8 mouse cellular contexts compared by ENCODE assay signal in the genomic region with DNA sequence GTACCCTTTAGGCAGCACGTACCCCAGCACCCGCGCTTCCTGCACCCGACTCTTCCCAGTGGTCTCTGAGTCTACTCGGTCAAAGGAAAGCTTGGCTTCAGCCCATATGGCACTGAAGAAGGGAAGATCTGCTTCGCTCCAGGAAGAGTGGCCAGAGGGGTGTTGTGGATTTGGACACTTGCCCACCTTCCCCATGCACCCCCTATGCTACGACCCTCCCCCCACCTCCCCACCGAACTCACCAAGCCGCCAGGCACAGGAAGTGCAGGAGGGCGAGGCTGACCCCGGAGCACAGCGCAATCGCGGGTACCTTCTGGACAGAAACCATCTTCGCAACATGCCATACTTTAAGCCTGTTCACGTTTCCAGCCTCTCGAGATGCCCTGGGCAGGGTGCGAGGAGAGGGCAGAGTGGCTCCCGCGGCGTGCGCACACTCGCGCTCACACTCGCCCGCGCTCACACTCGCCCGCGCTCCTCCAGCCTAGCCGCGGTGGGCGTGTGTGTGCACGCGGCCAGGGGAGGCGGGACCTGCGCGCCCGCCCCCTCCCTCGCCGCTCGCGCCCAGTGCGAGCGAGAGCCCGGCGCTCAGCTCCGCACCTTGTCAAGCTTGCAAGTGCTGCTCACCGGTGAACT. TPM values are rescaled to one million over a fixed set of nuclear protein-coding genes. Genes with fewer than 3 reads are reported as not detected.
A peak's percentile ranks its signal among the peaks of the same experiment; 100 is the strongest.
DNase-seq lines count a peak whose midpoint lies in the region; ATAC-seq lines count a peak whose summit lies in the region.

A gene (plus strand): TSS at position 632 of the 633 bp plus-strand sequence.

- H3K27me3 ChIP-seq in forebrain, embryonic 10.5 days (ENCODE audit: poor library complexity, severe bottlenecking), result peaks cover 45% of the 10 kb centered on the region
- H3K27me3 ChIP-seq in hindbrain, embryonic 15.5 days, result 0 out of 2 replicates have a peak, but pooled peaks cover 6% of the 10 kb centered on the region
- peaks cover 51% of the 10 kb centered on the region for H3K27me3 ChIP-seq in midbrain, embryonic 10.5 days (ENCODE audit: low read depth, poor library complexity, severe bottlenecking)
- H3K27me3 ChIP-seq in stomach, embryonic 15.5 days (replicated peaks), result peaks cover 20% of the 10 kb centered on the region; the same call in 1 of the 2 replicates

- intact Hi-C loops in left cerebral cortex, postnatal 4 days (cut with DNase I), result no loop called here

- no peaks in the 10 kb centered on the region for H3K9me3 ChIP-seq in forebrain, embryonic 10.5 days
- H3K9me3 ChIP-seq in hindbrain, embryonic 15.5 days, result no peaks in the 10 kb centered on the region
- no peaks in the 10 kb centered on the region for H3K9me3 ChIP-seq in midbrain, embryonic 10.5 days (replicated peaks)
- no peaks in the 10 kb centered on the region for H3K9me3 ChIP-seq in stomach, embryonic 15.5 days

- H3K4me1 ChIP-seq in forebrain, embryonic 10.5 days, result peaks cover 22% of the 10 kb centered on the region
- peaks cover 17% of the 10 kb centered on the region for H3K4me1 ChIP-seq in hindbrain, embryonic 15.5 days (replicated peaks)
- peaks cover 19% of the 10 kb centered on the region for H3K4me1 ChIP-seq in midbrain, embryonic 10.5 days
- peaks cover 7% of the 10 kb centered on the region; the same call in 1 of the 2 replicates for H3K4me1 ChIP-seq in stomach, embryonic 15.5 days

- DNase-seq in 3134 (ENCODE audit: extremely low read depth, insufficient read length, low spot score), result peak; percentile 1
- DNase-seq in brain, adult 2 months (ENCODE audit: low read depth, low spot score), result peak; percentile 73
- peak; percentile 39 for DNase-seq in forebrain, embryonic 10.5 days (ENCODE audit: extremely low spot score, low spot score)
- DNase-seq in left cerebral cortex, postnatal 4 days, result peak; percentile 50
- DNase-seq in midbrain, embryonic 10.5 days (ENCODE audit: low spot score), result peak; percentile 56

- WGBS in forebrain, embryonic 10.5 days, result under 1% methylated on average over 49 of the region's 49 CpGs
- under 1% methylated on average over 43 of the region's 49 CpGs for WGBS in hindbrain, embryonic 15.5 days
- under 1% methylated on average over 43 of the region's 49 CpGs for WGBS in midbrain, embryonic 10.5 days
- WGBS in stomach, embryonic 15.5 days, result under 1% methylated on average over 49 of the region's 49 CpGs

- H3K27ac ChIP-seq in forebrain, embryonic 10.5 days, result peak within 1 kb of the TSS; percentile 68
- peak within 1 kb of the TSS; percentile 26; the same call in 1 of the 2 replicates for H3K27ac ChIP-seq in hindbrain, embryonic 15.5 days (replicated peaks)
- H3K27ac ChIP-seq in midbrain, embryonic 10.5 days (replicated peaks), result peak within 1 kb of the TSS; percentile 55
- no peak within 1 kb of the TSS for H3K27ac ChIP-seq in stomach, embryonic 15.5 days

- peak within 1 kb of the TSS; percentile 67 for H3K4me3 ChIP-seq in forebrain, embryonic 10.5 days
- peak within 1 kb of the TSS; percentile 74 for H3K4me3 ChIP-seq in hindbrain, embryonic 15.5 days
- peak within 1 kb of the TSS; percentile 72 for H3K4me3 ChIP-seq in midbrain, embryonic 10.5 days
- peak within 1 kb of the TSS; percentile 53 for H3K4me3 ChIP-seq in stomach, embryonic 15.5 days (replicated peaks)

- H3K4me2 ChIP-seq in hindbrain, embryonic 15.5 days, result peak within 1 kb of the TSS; percentile 89
- H3K4me2 ChIP-seq in stomach, embryonic 15.5 days, result peak within 1 kb of the TSS; percentile 96

- peak within 1 kb of the TSS; percentile 61 for H3K9ac ChIP-seq in hindbrain, embryonic 15.5 days
- no peak within 1 kb of the TSS for H3K9ac ChIP-seq in stomach, embryonic 15.5 days

- peak; percentile 95 for ATAC-seq in hindbrain, embryonic 15.5 days (ENCODE audit: low FRiP score, low read depth)
- ATAC-seq in stomach, embryonic 15.5 days (ENCODE audit: insufficient read depth, low FRiP score, low read depth), result peak; percentile 89
- ATAC-seq in monocyte, adult 5-6 weeks (replicated peaks; ENCODE audit: insufficient number of reproducible peaks, low FRiP score, low TSS enrichment, poor library complexity, severe bottlenecking), result no peak

- no peaks in the 10 kb centered on the region for H3K36me3 ChIP-seq in forebrain, embryonic 10.5 days (replicated peaks)
- H3K36me3 ChIP-seq in hindbrain, embryonic 15.5 days, result no peaks in the 10 kb centered on the region
- no peaks in the 10 kb centered on the region for H3K36me3 ChIP-seq in midbrain, embryonic 10.5 days
- H3K36me3 ChIP-seq in stomach, embryonic 15.5 days, result no peaks in the 10 kb centered on the region

RNA-seq across cellular contexts. Expression of the gene that starts here (rescaled TPM):
- 0.15 and 0.25 TPM in 2 replicates for polyA plus RNA-seq in forebrain, embryonic 10.5 days (2016; fragmentation: Nextera tagmentation; extraction: Ambion mirVana)
- 31.5 and 32.0 TPM in 2 replicates for polyA plus RNA-seq in hindbrain, embryonic 15.5 days (2015; fragmentation: Nextera tagmentation; extraction: Ambion mirVana)
- 10 to 100 TPM; 47.5 to 52.3 TPM for total RNA-seq in left cerebral cortex, postnatal 4 days (2021)
- 0.16 and 0.29 TPM in 2 replicates for polyA plus RNA-seq in midbrain, embryonic 10.5 days (2016; fragmentation: Nextera tagmentation; extraction: Ambion mirVana)
- 0.63 and 2.0 TPM in 2 replicates for polyA plus RNA-seq in stomach, embryonic 15.5 days (2015; fragmentation: Nextera tagmentation; extraction: Ambion mirVana)
- not detected in 3 replicates for total RNA-seq in monocyte, adult 5-6 weeks (2017)

Comparison
In these comparisons a context has a peak if more than half of its experiments do, and no peak if none do; other contexts are left out.
1. RNA of the gene that starts here (total RNA-seq): 47.5 to 52.3 TPM in left cerebral cortex, postnatal 4 days; not detected in monocyte, adult 5-6 weeks; every median in the first group is over 10 times any median in the second.
2. RNA of the gene that starts here (polyA plus RNA-seq): 31.5 to 32.0 TPM in hindbrain, embryonic 15.5 days; 0.63 to 2.0 TPM in stomach, embryonic 15.5 days, 0.15 to 0.25 TPM in forebrain, embryonic 10.5 days and 0.16 to 0.29 TPM in midbrain, embryonic 10.5 days; every median in the first group is over 10 times any median in the second.
3. Peak in DNase-seq, H3K4me3 ChIP-seq and H3K27ac ChIP-seq in forebrain, embryonic 10.5 days; RNA of the gene not detected or under 1 TPM.
4. Peak in DNase-seq, H3K4me3 ChIP-seq and H3K27ac ChIP-seq in midbrain, embryonic 10.5 days; RNA of the gene not detected or under 1 TPM.
5. DNase-seq: peak in every context shown above with its lines; median percentile 73 in brain, adult 2 months; 56 in midbrain, embryonic 10.5 days; 50 in left cerebral cortex, postnatal 4 days; 39 in forebrain, embryonic 10.5 days; 1 in 3134.
6. Peak in every context shown above with its lines, with median percentiles within 50 percentile points of each other: H3K4me3 ChIP-seq.